Mouse (Mus musculus) kidney, embryonic 16.5 days (tissue): ENCODE measurements around the gene Slc16a10. TPM values are rescaled to one million over a fixed set of nuclear protein-coding genes. Genes with fewer than 3 reads are reported as not detected.
A peak's percentile ranks its signal among the peaks of the same experiment; 100 is the strongest.

ENCODE experiments used
- ATAC-seq: fragments of 200-750 bp; cut with Nextera tagmentation; 2 replicates; pipeline ENCODE4 v1.8.0; 2017; ENCODE audit warnings: moderate TSS enrichment; ENCODE audit not compliant: low FRiP score, low TSS enrichment
- H3K27ac ChIP-seq: fragments of 300-500 bp; sonication (generic); 2 replicates; pipeline ENCODE4 v1.5.1; 2014; ENCODE audit warnings: low read length
- H3K27me3 ChIP-seq: fragments of 300-500 bp; sonication (generic); 2 replicates; pipeline ENCODE4 v1.6.1; 2014; ENCODE audit warnings: low read length, control low read depth, mixed read lengths; ENCODE audit not compliant: insufficient read depth
- H3K36me3 ChIP-seq: fragments of 300-500 bp; sonication (generic); 2 replicates; pipeline ENCODE4 v1.6.1; 2014; ENCODE audit warnings: low read length, control low read depth, mixed read lengths; ENCODE audit not compliant: insufficient read depth
- H3K4me1 ChIP-seq: fragments of 300-500 bp; sonication (generic); 2 replicates; pipeline ENCODE4 v1.6.1; 2014; ENCODE audit warnings: low read length, control low read depth, mixed read lengths; ENCODE audit not compliant: insufficient read depth
- H3K4me2 ChIP-seq: fragments of 300-500 bp; sonication (generic); replicated peaks from 2 replicates; pipeline ENCODE4 v1.6.1; 2014; ENCODE audit warnings: low read depth, low read length
- H3K4me3 ChIP-seq: fragments of 300-500 bp; sonication (generic); 2 replicates; pipeline ENCODE4 v1.5.1; 2014; ENCODE audit warnings: mild to moderate bottlenecking, low read length
- H3K9ac ChIP-seq: fragments of 300-500 bp; sonication (generic); replicated peaks from 2 replicates; pipeline ENCODE4 v1.6.1; 2014; ENCODE audit warnings: low read length
- H3K9me3 ChIP-seq: fragments of 300-500 bp; sonication (generic); 2 replicates; pipeline ENCODE4 v1.6.1; 2016; ENCODE audit warnings: low read length, control low read depth
- WGBS: fragments of 180-500 bp; shearing (Covaris S2); extraction: QIAGEN DNeasy Blood & Tissue Kit; methylation state at CpG from one replicate; pipeline ENCODE4 v1.1.7; 2014; 5-methylcytosine and 5-hydroxymethylcytosine counted together
- polyA plus RNA-seq: library from polyadenylated mRNA; unstranded; fragments of >200 nt; fragmentation: Nextera tagmentation; extraction: Ambion mirVana; gene quantifications from 2 replicates; pipeline ENCODE4 v1.2.1, GENCODE M21; 2015

The Slc16a10 gene
- polyA plus RNA-seq, 1 experiment from 2014 or later = 10.3 TPM

DNA sequence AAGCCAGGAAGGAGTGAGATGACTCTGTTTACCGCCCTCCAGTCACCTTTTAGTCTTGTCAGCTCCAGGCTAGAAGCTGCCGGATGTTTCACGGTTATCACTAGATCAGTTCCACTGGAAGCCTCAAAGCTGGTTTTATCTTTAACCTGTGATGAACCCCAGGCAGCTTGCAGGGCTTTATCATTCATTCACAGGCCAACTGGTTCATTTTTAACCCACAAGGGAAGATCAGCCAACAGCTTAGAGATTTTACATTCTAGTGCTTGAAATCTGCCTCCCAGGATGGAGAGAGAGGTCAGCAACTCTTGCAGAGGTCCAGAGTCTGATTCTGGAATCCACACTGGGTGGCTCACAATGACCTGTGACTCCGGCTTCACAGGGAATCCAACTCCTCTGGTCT is 150.9 kb downstream of the Slc16a10 start:
- no peak overlapping the region for H3K4me2 ChIP-seq
- ATAC-seq = 0 out of 2 replicates have a peak, but pooled peaks have one; percentile 50

DNA sequence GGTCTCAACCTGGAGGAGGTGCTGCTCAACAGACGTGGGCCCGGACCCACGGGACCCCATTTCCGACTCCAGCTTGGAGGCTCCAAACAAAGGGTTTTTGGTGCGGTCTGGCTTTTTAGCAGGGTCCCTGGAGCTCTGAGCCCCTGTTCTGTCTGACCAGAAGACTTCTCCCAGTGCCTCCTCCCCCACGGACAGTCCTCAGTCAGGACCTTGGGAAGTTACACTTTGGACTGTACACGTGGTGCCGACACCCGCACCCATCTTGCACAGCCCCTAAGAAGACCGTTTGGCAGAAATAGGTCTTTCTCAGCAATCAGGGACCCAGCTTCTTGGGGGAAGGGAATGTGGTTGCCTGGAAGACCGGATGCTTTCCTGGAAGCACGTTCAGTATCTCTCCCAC is 155.6 kb downstream of the Slc16a10 start, which contains the start of gene Mfsd4b5:
Gene Mfsd4b5, minus strand, starts transcription at position 181 of the 400 bp plus-strand sequence.
- Histone ChIP-seq H3K4me3 (no peak within 1 kb of the TSS), H3K9me3 (no peaks in the 10 kb centered on the region), H3K36me3 (no peaks in the 10 kb centered on the region), H3K27me3 (no peaks in the 10 kb centered on the region), H3K27ac (no peak within 1 kb of the TSS), H3K4me2 (no peak within 1 kb of the TSS), H3K9ac (no peak within 1 kb of the TSS), H3K4me1 (no peaks in the 10 kb centered on the region; the same call in 1 of the 2 replicates)
- no peak for ATAC-seq
- WGBS = 89% methylated on average over 12 of the region's 12 CpGs

More for the DNA sequence above, 150.9 kb downstream of the Slc16a10 start:
- no peak overlapping the region for H3K4me3 ChIP-seq
- H3K9ac ChIP-seq = no peak overlapping the region
- H3K27me3 ChIP-seq = no peaks in the 10 kb centered on the region
- H3K36me3 ChIP-seq = no peaks in the 10 kb centered on the region
- H3K27ac ChIP-seq = peak overlapping the region; percentile 16; the same call in 1 of the 2 replicates
- WGBS = 53% methylated on average over 4 of the region's 4 CpGs
- H3K4me1 ChIP-seq = no peaks in the 10 kb centered on the region; the same call in 1 of the 2 replicates
- peaks cover 12% of the 10 kb centered on the region for H3K9me3 ChIP-seq

Other genes with a start within 250 kb of the Slc16a10 start
- 4.9 and 5.1 TPM in 2 replicates for gene Mfsd4b4, start 243.0 kb downstream of the Slc16a10 start, polyA plus RNA-seq
- not detected in 2 replicates for gene Mfsd4b2, start 215.3 kb downstream of the Slc16a10 start, polyA plus RNA-seq
- gene Mfsd4b3, start 182.1 kb downstream of the Slc16a10 start, polyA plus RNA-seq = 3.6 and 4.0 TPM in 2 replicates
- gene Mfsd4b5, start 155.6 kb downstream of the Slc16a10 start, polyA plus RNA-seq = 7.0 and 7.5 TPM in 2 replicates
- 9.0 and 12.0 TPM in 2 replicates for gene Mfsd4b1, start 117.0 kb downstream of the Slc16a10 start, polyA plus RNA-seq
- 61.1 and 71.0 TPM in 2 replicates for gene Rpf2, start 104.8 kb upstream of the Slc16a10 start, polyA plus RNA-seq
- gene Gtf3c6, start 115.8 kb upstream of the Slc16a10 start, polyA plus RNA-seq = 103 and 106 TPM in 2 replicates
- gene Amd1, start 159.9 kb upstream of the Slc16a10 start, polyA plus RNA-seq = 53.1 and 57.7 TPM in 2 replicates
- gene Cdk19, start 197.3 kb upstream of the Slc16a10 start, polyA plus RNA-seq = 9.5 and 10.1 TPM in 2 replicates